Mouse (Mus musculus) frontal cortex, adult (tissue): ENCODE results near the gene Ccdc51.
"Not testable (repeated sequence)": the region's sequence is repeated elsewhere in the genome, so short reads cannot be mapped to it uniquely, and the experiment has no call there.

Source experiments
- ATAC-seq: cut with Nextera tagmentation; 2 replicates; pipeline ENCODE4 v1.9.2; 2017; ENCODE audit warnings: mild to moderate bottlenecking, moderate library complexity, mixed read lengths; ENCODE audit not compliant: low TSS enrichment

The Ccdc51 gene

GRCm38 (mm10) chr9:109124164-109124563, 41.9 kb downstream of the Ccdc51 start:
- ATAC-seq, result no peak

- no peak for ATAC-seq
These were observed 42.8 kb downstream of the Ccdc51 start for GRCm38 (mm10) chr9:109125043-109125442.

GRCm38 (mm10) chr9:109125481-109125880, 43.2 kb downstream of the Ccdc51 start:
- no peak for ATAC-seq

GRCm38 (mm10) chr9:109127076-109127475, 44.8 kb downstream of the Ccdc51 start:
- no peak for ATAC-seq

GRCm38 (mm10) chr9:109128211-109128610, 45.9 kb downstream of the Ccdc51 start:
- ATAC-seq, result no peak

GRCm38 (mm10) chr9:109130076-109130475, 47.8 kb downstream of the Ccdc51 start:
- ATAC-seq, result no peak

GRCm38 (mm10) chr9:109140414-109140813, 58.1 kb downstream of the Ccdc51 start:
- not testable (repeated sequence) for ATAC-seq
